Mouse (Mus musculus) cortical plate, adult 2 months (tissue): ENCODE results near the gene Kif26b. TPM values are rescaled to one million over a fixed set of nuclear protein-coding genes. Genes with fewer than 3 reads are reported as not detected.

Experiments
- H3K27ac ChIP-seq: fragments of 200-500 bp; 2 replicates; pipeline ENCODE4 v1.5.1; 2012; ENCODE audit warnings: low read length, control low read depth, inconsistent platforms; ENCODE audit not compliant: insufficient read depth
- H3K4me1 ChIP-seq: fragments of 200-500 bp; 2 replicates; pipeline ENCODE4 v1.6.1; 2011; ENCODE audit warnings: low read length; ENCODE audit not compliant: control insufficient read depth, insufficient read depth
- H3K4me3 ChIP-seq: fragments of 200-500 bp; 2 replicates; pipeline ENCODE4 v1.5.1; 2011; ENCODE audit warnings: mild to moderate bottlenecking, low read length, control low read depth; ENCODE audit not compliant: insufficient read depth
- CTCF ChIP-seq: fragments of 200-500 bp; IDR thresholded peaks from 2 replicates; pipeline ENCODE4 v1.5.1; 2011; ENCODE audit warnings: mild to moderate bottlenecking, control low read depth, low read length; ENCODE audit not compliant: insufficient read depth; ENCODE audit errors: extremely low read depth
- POLR2A ChIP-seq: fragments of 200-500 bp; IDR thresholded peaks from 2 replicates; pipeline ENCODE4 v1.6.1; 2011; ENCODE audit warnings: mild to moderate bottlenecking, low read length, control low read depth; ENCODE audit not compliant: insufficient read depth; ENCODE audit errors: extremely low read depth
- polyA plus RNA-seq: library from polyadenylated mRNA; depleted of rRNA; stranded (reverse); fragments of >200 nt; gene quantifications from 2 replicates; pipeline ENCODE4 v1.2.3, GENCODE M21; 2012

The Kif26b gene
- polyA plus RNA-seq, 1 experiment: 1.9 TPM

DNA sequence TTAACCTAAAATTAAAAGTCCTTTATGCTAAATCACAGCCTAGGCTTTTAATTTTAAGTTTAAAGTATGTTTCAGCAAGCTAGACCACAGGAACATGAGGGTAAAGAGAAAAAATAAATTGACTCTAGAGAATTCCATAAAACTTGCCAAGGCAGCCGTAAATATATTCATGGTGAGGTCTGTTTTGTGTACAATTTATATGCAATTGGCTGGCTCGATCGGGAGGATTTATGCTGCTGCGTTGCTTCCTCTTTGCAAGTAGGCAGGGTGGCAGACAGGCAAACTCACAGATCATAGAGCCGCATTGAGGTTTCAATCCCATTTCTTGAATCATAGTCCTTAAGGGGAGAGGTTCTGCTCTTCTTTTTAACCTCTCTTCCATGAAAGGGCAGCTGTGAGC is 318.6 kb downstream of the Kif26b start:
- H3K4me3 ChIP-seq: no peak overlapping the region
- TF ChIP-seq CTCF (no peak), POLR2A (no peak)
- no peaks in the 10 kb centered on the region for H3K4me1 ChIP-seq
- H3K27ac ChIP-seq: no peak overlapping the region

DNA sequence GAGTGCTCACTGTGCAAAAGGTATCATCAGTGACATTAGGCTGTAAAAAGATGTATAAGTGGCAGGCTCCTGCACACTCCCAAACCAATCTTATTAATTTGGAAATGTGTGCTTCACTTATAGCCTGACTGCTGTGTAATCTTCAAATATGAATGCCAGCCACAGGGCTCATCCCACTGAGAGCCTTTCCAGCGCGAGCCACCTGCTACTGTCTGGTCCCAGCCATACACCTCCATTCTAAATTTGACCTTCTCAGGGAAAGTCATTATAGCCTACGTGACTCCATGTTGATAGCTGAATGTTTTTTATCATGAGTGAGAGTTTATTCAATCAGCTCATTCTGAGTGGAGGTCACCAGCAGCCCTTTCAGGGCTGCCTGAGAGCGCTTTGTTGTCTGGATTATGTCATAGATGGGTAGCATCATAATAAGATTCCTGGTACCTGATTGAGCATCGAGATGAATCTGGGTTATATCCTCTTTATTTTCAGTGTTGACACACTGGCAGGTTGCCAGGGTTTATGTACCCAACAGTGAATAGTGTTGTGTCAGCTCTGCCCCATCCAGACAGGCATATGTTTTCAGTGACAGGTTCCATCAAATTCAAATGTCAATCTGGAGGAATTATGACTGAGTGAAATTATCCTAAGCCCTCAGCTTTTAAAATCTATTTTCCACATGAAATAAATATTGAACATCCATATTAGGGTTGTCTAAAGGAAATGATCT is 319.6 kb downstream of the Kif26b start:
- no peaks in the 10 kb centered on the region for H3K4me1 ChIP-seq
- TF ChIP-seq POLR2A (no peak), CTCF (no peak)

DNA sequence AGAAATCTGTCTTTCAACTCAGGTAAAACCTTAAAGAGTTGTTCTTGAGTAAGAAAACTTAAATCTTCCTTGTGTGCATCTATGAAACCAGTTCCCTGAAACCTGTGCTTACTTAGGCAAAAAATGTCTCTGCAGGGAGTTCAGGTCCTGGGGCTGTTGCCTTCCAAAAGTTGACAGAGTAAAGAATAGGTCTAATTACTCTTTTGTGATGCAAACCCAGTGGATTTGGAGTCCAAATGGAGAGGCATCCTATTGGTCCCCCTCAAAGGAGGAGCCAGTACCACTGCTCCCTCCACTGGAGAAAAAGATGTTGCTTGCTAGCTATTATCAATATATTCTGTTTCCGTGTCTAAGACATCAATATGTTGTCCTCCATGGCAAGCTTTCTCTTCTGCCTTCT is 321.6 kb downstream of the Kif26b start:
- H3K27ac ChIP-seq: no peak overlapping the region
- TF ChIP-seq POLR2A (no peak), CTCF (no peak)
- no peak overlapping the region for H3K4me3 ChIP-seq
- no peaks in the 10 kb centered on the region for H3K4me1 ChIP-seq

More for the DNA sequence above, 319.6 kb downstream of the Kif26b start:
- Histone ChIP-seq H3K27ac (no peak overlapping the region), H3K4me3 (no peak overlapping the region)

DNA sequence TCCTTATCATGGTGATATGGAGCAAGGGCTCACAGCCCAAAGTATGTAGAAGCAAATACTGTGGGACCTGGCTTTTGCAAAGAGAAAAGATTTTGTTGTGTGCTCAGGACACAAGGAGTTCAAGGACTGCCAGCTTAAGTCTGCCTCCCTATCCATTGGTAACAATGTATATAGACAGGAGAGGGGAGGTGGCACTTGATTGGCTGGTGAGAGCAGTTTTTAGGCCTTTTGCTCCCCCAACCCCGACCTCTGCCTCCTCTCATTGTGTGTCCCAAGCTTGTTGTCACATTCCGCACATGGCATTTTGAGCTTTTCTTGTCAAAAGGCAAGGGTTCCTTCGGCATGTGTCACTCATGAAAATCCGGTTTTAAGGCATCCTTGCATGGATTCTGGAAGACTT is 326.0 kb downstream of the Kif26b start:
- no peak for TF ChIP-seq CTCF
- TF ChIP-seq POLR2A: no peak
- no peak overlapping the region for H3K27ac ChIP-seq

DNA sequence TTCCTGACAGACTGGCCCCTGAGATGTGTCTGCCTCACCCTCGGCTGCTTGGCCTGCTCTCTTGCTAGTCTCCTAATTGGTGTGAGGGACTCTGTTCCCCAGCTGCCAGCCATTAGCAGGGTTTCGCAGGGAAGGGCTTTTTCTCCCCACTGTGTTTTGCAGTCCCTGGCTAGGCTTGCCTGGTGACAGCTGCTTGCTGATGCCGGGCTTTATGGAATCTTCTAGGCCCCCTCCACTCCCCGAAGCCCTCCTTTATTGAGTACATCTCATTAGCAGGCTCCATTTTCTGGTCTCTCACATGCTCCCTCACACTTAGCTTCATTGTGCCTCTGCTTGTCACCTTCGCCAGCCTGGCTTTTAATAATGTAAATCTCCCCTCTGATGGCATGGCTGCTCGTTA is 327.0 kb downstream of the Kif26b start:
- Histone ChIP-seq H3K27ac (no peak overlapping the region), H3K4me3 (no peak overlapping the region), H3K4me1 (no peaks in the 10 kb centered on the region)
- TF ChIP-seq POLR2A (no peak), CTCF (no peak)

More for the DNA sequence above, 326.0 kb downstream of the Kif26b start:
- H3K4me1 ChIP-seq: no peaks in the 10 kb centered on the region
- no peak overlapping the region for H3K4me3 ChIP-seq

DNA sequence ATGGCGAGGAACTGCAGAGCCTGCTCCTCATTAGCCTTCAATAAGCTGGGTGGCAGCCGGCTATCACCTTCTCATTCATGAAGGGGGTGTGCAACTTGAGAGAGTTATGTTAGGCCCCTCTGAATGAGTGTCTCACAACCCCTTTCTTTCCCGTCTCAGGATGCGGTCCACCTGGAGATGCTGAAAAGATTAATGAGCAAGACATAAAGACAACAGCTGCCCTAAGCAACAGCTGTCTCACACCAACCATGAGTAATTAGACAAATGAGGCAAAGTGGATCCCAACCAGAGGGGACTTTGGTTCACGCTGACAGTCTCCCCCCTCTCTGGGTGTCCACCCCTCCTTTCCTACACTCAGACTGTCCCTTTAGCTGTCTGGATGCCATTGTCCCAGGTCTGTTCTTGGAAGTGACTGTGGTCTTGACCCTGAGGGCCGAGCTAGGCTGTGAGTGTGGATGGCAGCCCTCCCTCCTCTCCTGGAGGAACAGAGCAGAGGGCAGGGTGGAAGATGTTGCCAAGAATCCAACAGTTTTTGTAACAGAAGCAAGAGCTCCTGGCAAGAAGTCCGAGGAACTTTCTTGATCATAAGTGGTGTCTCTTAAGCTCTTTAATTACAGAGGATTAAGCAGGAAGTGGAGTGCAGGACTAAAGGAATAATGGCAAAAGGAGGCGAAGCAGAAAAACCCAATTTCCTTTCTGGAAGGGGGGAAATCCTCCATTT is 331.9 kb downstream of the Kif26b start:
- H3K27ac ChIP-seq: no peak overlapping the region
- TF ChIP-seq CTCF (no peak), POLR2A (no peak)
- H3K4me3 ChIP-seq: no peak overlapping the region
- no peaks in the 10 kb centered on the region; the same call in 1 of the 2 replicates for H3K4me1 ChIP-seq

DNA sequence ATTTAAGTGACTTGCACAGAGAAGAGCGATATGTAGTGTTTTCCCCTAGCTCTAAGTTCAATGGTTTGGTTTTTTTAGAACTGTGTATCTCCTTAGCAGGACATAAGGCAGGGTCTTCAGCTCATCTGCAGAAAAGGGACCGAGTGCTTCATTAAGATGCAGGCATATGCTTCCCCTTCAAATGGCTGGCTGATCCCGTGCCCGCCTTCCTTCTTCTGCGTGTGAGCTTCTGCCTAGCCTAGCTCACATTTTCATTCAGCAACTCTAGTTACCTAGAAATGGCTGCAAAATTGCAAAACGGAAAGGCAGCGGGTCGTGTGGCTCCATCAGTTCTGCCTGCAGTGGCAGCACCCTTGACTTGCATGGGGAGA is 332.5 kb downstream of the Kif26b start:
- H3K4me3 ChIP-seq: no peak overlapping the region
- H3K27ac ChIP-seq: no peak overlapping the region
- no peak for TF ChIP-seq CTCF
- TF ChIP-seq POLR2A: no peak
- no peaks in the 10 kb centered on the region; the same call in 1 of the 2 replicates for H3K4me1 ChIP-seq

DNA sequence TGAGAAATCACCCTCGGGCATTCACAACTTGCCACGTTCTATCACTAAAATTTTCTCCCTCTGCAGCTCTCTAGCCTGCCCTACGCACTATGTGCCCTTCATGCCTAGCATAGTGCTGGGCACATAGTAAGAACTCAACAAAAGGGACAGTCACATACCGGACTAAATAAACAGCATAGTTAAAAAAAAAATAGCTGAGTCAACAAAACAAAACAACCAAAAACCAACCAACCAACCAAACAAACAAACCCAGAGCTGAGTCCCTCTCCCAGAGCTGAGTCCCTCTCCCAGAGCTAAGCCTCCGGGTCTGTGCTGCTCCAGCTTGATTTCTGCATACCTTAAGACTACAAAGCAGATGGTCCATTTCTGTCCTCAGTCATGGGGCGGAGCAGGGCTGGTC is 334.8 kb downstream of the Kif26b start:
- H3K27ac ChIP-seq: no peak overlapping the region
- no peaks in the 10 kb centered on the region; the same call in 1 of the 2 replicates for H3K4me1 ChIP-seq
- H3K4me3 ChIP-seq: no peak overlapping the region
- no peak for TF ChIP-seq POLR2A
- TF ChIP-seq CTCF: no peak

DNA sequence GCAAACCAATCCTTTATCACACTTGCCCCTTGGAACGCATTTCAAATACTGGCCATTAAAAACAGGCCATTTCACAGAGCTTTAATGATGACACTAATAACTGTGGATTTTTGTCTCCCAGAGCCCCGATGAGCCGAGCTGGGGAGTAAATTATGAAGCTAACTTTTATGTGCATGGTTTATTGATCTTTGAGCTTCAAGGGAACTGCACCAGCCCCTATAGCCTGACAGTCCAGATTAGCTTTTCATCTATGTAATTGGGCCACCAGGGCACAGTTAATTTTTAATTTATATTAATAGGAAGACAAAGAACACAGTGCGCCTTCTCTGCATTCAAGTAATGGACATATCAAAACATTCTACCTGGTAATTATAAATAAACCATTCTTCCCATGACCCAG is 335.4 kb downstream of the Kif26b start:
- H3K27ac ChIP-seq: no peak overlapping the region
- H3K4me1 ChIP-seq: no peaks in the 10 kb centered on the region; the same call in 1 of the 2 replicates
- TF ChIP-seq POLR2A: no peak
- TF ChIP-seq CTCF: no peak
- H3K4me3 ChIP-seq: no peak overlapping the region

DNA sequence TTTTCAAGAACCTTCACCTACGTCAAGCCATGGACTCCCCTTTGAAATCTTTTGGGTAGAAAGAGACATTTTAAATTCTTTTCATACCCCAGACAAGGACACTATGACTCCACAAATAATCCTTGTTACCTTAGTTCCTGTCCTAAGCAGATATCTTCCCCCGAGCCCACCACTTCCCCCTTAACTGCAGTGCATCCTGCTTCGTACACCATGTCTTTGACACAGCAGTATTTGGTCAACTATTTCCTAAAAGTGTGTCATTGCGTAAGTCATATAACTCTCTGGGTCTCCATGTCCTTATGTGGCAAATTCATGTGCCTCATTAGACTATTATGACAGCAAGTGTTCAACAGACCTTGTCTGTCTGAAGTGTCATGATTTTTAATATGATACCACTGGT is 337.8 kb downstream of the Kif26b start:
- TF ChIP-seq POLR2A (no peak), CTCF (no peak)
- no peak overlapping the region for H3K4me3 ChIP-seq
- H3K4me1 ChIP-seq: no peaks in the 10 kb centered on the region
- no peak overlapping the region for H3K27ac ChIP-seq
